Mouse (Mus musculus) stomach, embryonic 14.5 days (tissue): ENCODE measurements around the gene Syn3. TPM values are rescaled to one million over a fixed set of nuclear protein-coding genes. Genes with fewer than 3 reads are reported as not detected.

Experiments used
- ATAC-seq: fragments of 200-750 bp; cut with Nextera tagmentation; 2 replicates; pipeline ENCODE4 v1.8.0; 2017; ENCODE audit warnings: low read depth, moderate TSS enrichment; ENCODE audit not compliant: insufficient number of reproducible peaks, insufficient read depth, low FRiP score
- H3K27ac ChIP-seq: fragments of 300-500 bp; sonication (generic); 2 replicates; pipeline ENCODE4 v1.5.1; 2014; ENCODE audit warnings: mild to moderate bottlenecking, low read length, moderate library complexity, mixed read lengths
- H3K27me3 ChIP-seq: fragments of 300-500 bp; sonication (generic); 2 replicates; pipeline ENCODE4 v1.6.1; 2014; ENCODE audit warnings: low read length, control low read depth, mixed read lengths; ENCODE audit not compliant: control insufficient read depth, insufficient read depth
- H3K36me3 ChIP-seq: fragments of 300-500 bp; sonication (generic); 2 replicates; pipeline ENCODE4 v1.6.1; 2014; ENCODE audit warnings: mild to moderate bottlenecking, control low read depth, low read length, moderate library complexity, mixed read lengths; ENCODE audit not compliant: control insufficient read depth, insufficient read depth
- H3K4me1 ChIP-seq: fragments of 300-500 bp; sonication (generic); 2 replicates; pipeline ENCODE4 v1.6.1; 2014; ENCODE audit warnings: low read length, control low read depth, mixed read lengths; ENCODE audit not compliant: control insufficient read depth, insufficient read depth
- H3K4me2 ChIP-seq: fragments of 300-500 bp; sonication (generic); replicated peaks from 2 replicates; pipeline ENCODE4 v1.6.1; 2014; ENCODE audit warnings: low read depth, low read length, control low read depth
- H3K4me3 ChIP-seq: fragments of 300-500 bp; sonication (generic); 2 replicates; pipeline ENCODE4 v1.5.1; 2014; ENCODE audit warnings: low read depth, low read length, control low read depth
- H3K9ac ChIP-seq: fragments of 300-500 bp; sonication (generic); replicated peaks from 2 replicates; pipeline ENCODE4 v1.6.1; 2014; ENCODE audit warnings: low read depth, mild to moderate bottlenecking, control low read depth, low read length, moderate library complexity, mixed read lengths
- H3K9me3 ChIP-seq: fragments of 300-500 bp; sonication (generic); 2 replicates; pipeline ENCODE4 v1.6.1; 2016; ENCODE audit warnings: low read depth, low read length, control low read depth; ENCODE audit not compliant: control insufficient read depth
- WGBS: fragments of 180-500 bp; shearing (Covaris S2); extraction: QIAGEN DNeasy Blood & Tissue Kit; methylation state at CpG from one replicate; pipeline ENCODE4 v1.1.7; 2014; 5-methylcytosine and 5-hydroxymethylcytosine counted together
- polyA plus RNA-seq: library from polyadenylated mRNA; unstranded; fragments of >200 nt; fragmentation: Nextera tagmentation; extraction: Ambion mirVana; gene quantifications from 2 replicates; pipeline ENCODE4 v1.2.1, GENCODE M21; 2014

The Syn3 gene
- polyA plus RNA-seq, 1 experiment from 2014 or later: 5.8 TPM

DNA sequence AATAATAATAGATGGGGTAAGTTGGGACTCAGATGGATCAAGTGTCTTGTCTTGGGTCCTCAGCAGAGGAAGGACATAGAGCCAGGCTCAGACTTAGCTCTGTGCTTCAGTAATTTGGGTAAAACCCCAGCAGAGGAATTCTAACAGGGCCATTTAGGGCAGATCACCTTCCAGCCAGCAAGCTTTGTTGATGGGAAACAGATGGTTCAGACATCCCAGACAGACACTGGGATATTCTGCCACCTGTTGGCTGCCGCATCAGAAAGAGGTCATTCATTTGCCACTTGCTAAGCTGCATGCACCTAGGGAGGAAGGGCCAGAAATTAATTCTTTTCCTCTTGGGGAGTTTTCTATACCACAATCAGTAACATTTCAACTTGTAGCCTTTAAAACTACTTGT is 176.7 kb downstream of the Syn3 start:
- 30% methylated on average over 1 of the region's 1 CpGs for WGBS
- no peak for ATAC-seq

GRCm38 (mm10) chr10:86321194-86321593 is 177.5 kb downstream of the Syn3 start:
- WGBS: 68% methylated on average over 8 of the region's 8 CpGs
- Histone ChIP-seq H3K4me1 (0 out of 2 replicates have a peak, but pooled peaks cover 3% of the 10 kb centered on the region), H3K4me2 (no peak overlapping the region), H3K27me3 (no peaks in the 10 kb centered on the region), H3K36me3 (no peaks in the 10 kb centered on the region; the same call in 1 of the 2 replicates), H3K27ac (no peak overlapping the region), H3K4me3 (no peak overlapping the region), H3K9ac (no peak overlapping the region), H3K9me3 (no peaks in the 10 kb centered on the region)
- ATAC-seq: no peak

More for the DNA sequence above, 176.7 kb downstream of the Syn3 start:
- Histone ChIP-seq H3K9me3 (no peaks in the 10 kb centered on the region), H3K4me3 (no peak overlapping the region), H3K27ac (no peak overlapping the region), H3K4me1 (0 out of 2 replicates have a peak, but pooled peaks cover 3% of the 10 kb centered on the region), H3K4me2 (no peak overlapping the region), H3K36me3 (no peaks in the 10 kb centered on the region; the same call in 1 of the 2 replicates), H3K9ac (no peak overlapping the region), H3K27me3 (no peaks in the 10 kb centered on the region)

GRCm38 (mm10) chr10:86320204-86320603 is 178.5 kb downstream of the Syn3 start:
- H3K4me1 ChIP-seq: 0 out of 2 replicates have a peak, but pooled peaks cover 3% of the 10 kb centered on the region

DNA sequence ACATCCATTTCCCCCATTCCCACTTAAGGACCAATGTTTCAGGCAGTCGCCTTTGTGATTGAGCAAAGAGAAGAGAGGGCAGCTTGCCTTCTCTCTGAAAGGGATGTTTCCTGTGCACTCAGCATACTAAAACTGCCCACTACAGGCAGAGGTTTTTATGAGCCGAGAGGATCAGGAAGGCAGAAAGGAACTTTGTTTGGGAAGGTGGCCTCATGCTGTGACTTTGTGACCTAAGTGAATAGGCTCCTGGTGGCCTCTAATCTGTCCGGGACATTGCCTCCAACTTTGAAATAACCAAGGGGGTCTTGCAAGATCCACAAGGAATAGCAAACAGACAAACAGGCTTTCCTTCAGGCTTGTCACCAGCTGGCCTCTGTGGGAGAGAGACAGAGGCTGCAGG is 179.2 kb downstream of the Syn3 start:
- H3K4me1 ChIP-seq: 0 out of 2 replicates have a peak, but pooled peaks cover 3% of the 10 kb centered on the region
- no peak overlapping the region for H3K4me2 ChIP-seq
- H3K27ac ChIP-seq: no peak overlapping the region
- no peak for ATAC-seq
- 51% methylated on average over 3 of the region's 3 CpGs for WGBS
- no peak overlapping the region for H3K9ac ChIP-seq
- H3K9me3 ChIP-seq: no peaks in the 10 kb centered on the region
- H3K27me3 ChIP-seq: no peaks in the 10 kb centered on the region
- no peak overlapping the region for H3K4me3 ChIP-seq
- H3K36me3 ChIP-seq: no peaks in the 10 kb centered on the region; the same call in 1 of the 2 replicates

More at GRCm38 (mm10) chr10:86320204-86320603, 178.5 kb downstream of the Syn3 start:
- 86% methylated on average over 5 of the region's 5 CpGs for WGBS
- Histone ChIP-seq H3K27ac (no peak overlapping the region), H3K9ac (no peak overlapping the region), H3K36me3 (no peaks in the 10 kb centered on the region; the same call in 1 of the 2 replicates), H3K4me2 (no peak overlapping the region), H3K4me3 (no peak overlapping the region), H3K27me3 (no peaks in the 10 kb centered on the region), H3K9me3 (no peaks in the 10 kb centered on the region)
- no peak for ATAC-seq

DNA sequence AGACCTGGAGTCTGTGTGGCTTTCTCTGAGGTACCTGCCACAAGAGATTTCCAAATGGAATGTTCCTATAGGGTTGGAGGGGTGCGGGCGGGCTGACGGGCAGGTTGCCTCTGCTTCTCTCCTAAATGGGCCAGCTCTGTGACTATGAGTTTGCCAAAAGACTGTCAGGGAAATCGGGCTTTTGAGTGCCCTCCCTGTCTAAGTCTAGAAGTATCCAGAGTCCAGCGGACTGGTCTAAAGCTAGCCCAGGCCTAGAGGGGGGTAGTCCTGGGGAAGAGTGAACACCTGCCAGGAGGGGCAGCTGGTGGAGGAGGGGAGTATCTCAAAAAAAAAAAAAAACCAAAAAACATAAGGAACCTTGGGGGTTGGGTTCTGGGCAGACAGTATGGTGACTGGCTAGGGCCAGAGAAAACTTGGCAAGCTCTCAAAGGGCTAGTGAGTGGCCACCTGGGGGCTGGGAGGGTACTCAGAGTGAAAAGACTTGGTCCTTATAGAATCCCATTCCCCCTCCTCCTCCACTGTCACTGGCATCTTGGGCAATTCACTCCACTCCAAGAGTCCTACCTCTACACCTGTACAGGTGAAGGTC is 180.1 kb downstream of the Syn3 start:
- no peak for ATAC-seq
- Histone ChIP-seq H3K4me2 (no peak overlapping the region), H3K9me3 (no peaks in the 10 kb centered on the region), H3K4me1 (0 out of 2 replicates have a peak, but pooled peaks cover 3% of the 10 kb centered on the region), H3K27me3 (no peaks in the 10 kb centered on the region), H3K4me3 (no peak overlapping the region), H3K27ac (no peak overlapping the region), H3K9ac (no peak overlapping the region), H3K36me3 (no peaks in the 10 kb centered on the region; the same call in 1 of the 2 replicates)
- 87% methylated on average over 5 of the region's 5 CpGs for WGBS

DNA sequence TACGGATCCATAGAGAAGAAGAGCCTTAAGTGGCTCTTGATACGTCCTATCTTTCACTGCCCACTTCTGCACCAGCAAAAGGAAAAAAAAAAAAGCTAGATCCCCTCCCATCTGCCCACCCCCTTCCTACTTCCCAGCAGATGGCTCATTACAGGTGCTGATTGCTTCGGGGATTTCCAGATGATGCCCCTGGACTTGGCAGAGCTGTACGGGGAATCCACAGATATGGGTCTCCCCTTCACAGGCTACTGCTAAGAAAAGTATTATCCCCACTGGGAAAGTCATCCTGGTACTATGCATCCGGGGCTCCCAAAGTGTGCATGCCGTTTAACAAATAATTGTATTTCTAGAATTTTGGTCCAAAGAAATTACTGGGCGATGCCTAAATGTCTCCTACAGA is 181.1 kb downstream of the Syn3 start:
- ATAC-seq: no peak
- Histone ChIP-seq H3K4me1 (0 out of 2 replicates have a peak, but pooled peaks cover 3% of the 10 kb centered on the region), H3K36me3 (no peaks in the 10 kb centered on the region), H3K27ac (no peak overlapping the region), H3K9me3 (no peaks in the 10 kb centered on the region), H3K4me2 (no peak overlapping the region), H3K9ac (no peak overlapping the region), H3K4me3 (no peak overlapping the region), H3K27me3 (no peaks in the 10 kb centered on the region)
- 83% methylated on average over 7 of the region's 7 CpGs for WGBS

GRCm38 (mm10) chr10:86315513-86315912 is 183.2 kb downstream of the Syn3 start:
- H3K4me1 ChIP-seq: no peaks in the 10 kb centered on the region
- H3K9ac ChIP-seq: no peak overlapping the region
- 41% methylated on average over 3 of the region's 3 CpGs for WGBS
- no peak overlapping the region for H3K4me3 ChIP-seq
- H3K4me2 ChIP-seq: no peak overlapping the region
- no peaks in the 10 kb centered on the region for H3K9me3 ChIP-seq
- H3K36me3 ChIP-seq: no peaks in the 10 kb centered on the region
- no peak for ATAC-seq
- no peaks in the 10 kb centered on the region for H3K27me3 ChIP-seq
- no peak overlapping the region for H3K27ac ChIP-seq

- Histone ChIP-seq H3K27me3 (no peaks in the 10 kb centered on the region), H3K9ac (no peak overlapping the region), H3K9me3 (no peaks in the 10 kb centered on the region), H3K4me1 (no peaks in the 10 kb centered on the region), H3K36me3 (no peaks in the 10 kb centered on the region; the same call in 1 of the 2 replicates), H3K4me3 (no peak overlapping the region), H3K27ac (no peak overlapping the region), H3K4me2 (no peak overlapping the region)
- 88% methylated on average over 1 of the region's 1 CpGs for WGBS
- no peak for ATAC-seq
Measured at GRCm38 (mm10) chr10:86313448-86313847, 185.2 kb downstream of the Syn3 start.

GRCm38 (mm10) chr10:86312976-86313375 is 185.7 kb downstream of the Syn3 start:
- no peaks in the 10 kb centered on the region for H3K9me3 ChIP-seq
- H3K36me3 ChIP-seq: no peaks in the 10 kb centered on the region; the same call in 1 of the 2 replicates
- no peak overlapping the region for H3K27ac ChIP-seq
- H3K4me3 ChIP-seq: no peak overlapping the region
- no peak overlapping the region for H3K9ac ChIP-seq
- no peak overlapping the region for H3K4me2 ChIP-seq
- 89% methylated on average over 3 of the region's 3 CpGs for WGBS
- no peaks in the 10 kb centered on the region for H3K4me1 ChIP-seq
- H3K27me3 ChIP-seq: no peaks in the 10 kb centered on the region
- ATAC-seq: no peak
